Mouse (Mus musculus) CH12.LX (cell line): ENCODE measurements at regions not wholly inside any gene's neighbourhood (a gene's known extent, or its start where the extent isn't known, plus 50 kb on each side); places are given as distances from the start of the nearest gene placed in this dataset.

ENCODE experiments used
- DNase-seq: peaks from one replicate; pipeline ENCODE4 v3.0.0-alpha.2; 2013; ENCODE audit errors: extremely low read depth
- H3K27ac ChIP-seq: 2 replicates; pipeline ENCODE4 v1.5.1; 2012; ENCODE audit warnings: low read depth, mild to moderate bottlenecking, control low read depth, moderate library complexity; ENCODE audit not compliant: insufficient read depth
- H3K27me3 ChIP-seq: replicated peaks from 2 replicates; pipeline ENCODE3; 2012; ENCODE audit warnings: inconsistent platforms
- H3K36me3 ChIP-seq, 2 experiments: replicated peaks in 1 of 2; 2 replicates each; pipeline versions ENCODE3 to v1.6.1; 2012; ENCODE audit warnings: inconsistent platforms in 1 of 2, low read length in 1 of 2, mild to moderate bottlenecking in 1 of 2, mixed read lengths in 1 of 2, moderate library complexity in 1 of 2; ENCODE audit not compliant: control insufficient read depth in 1 of 2, insufficient read depth in 1 of 2
- H3K4me1 ChIP-seq, 2 experiments: 2 replicates each; pipeline ENCODE4 v1.6.1; 2012; ENCODE audit warnings: inconsistent platforms in 1 of 2, moderate library complexity in 1 of 2; ENCODE audit not compliant: insufficient read depth in 2 of 2, control insufficient read depth in 1 of 2
- H3K4me2 ChIP-seq: 2 replicates; pipeline ENCODE4 v1.6.1; 2012; ENCODE audit warnings: low read depth, mild to moderate bottlenecking, control low read depth; ENCODE audit not compliant: poor library complexity, insufficient read depth, severe bottlenecking
- H3K4me3 ChIP-seq, 3 experiments: fragments of 150-350 bp in 1 of 3; sonication (generic) in 1 of 3; replicated peaks in 1 of 3; 2 replicates each; pipeline versions ENCODE3 to v1.5.1; 2011 to 2012; ENCODE audit warnings: low read depth in 2 of 3, low read length in 2 of 3, mild to moderate bottlenecking in 2 of 3, moderate library complexity in 2 of 3, control low read depth in 1 of 3, improper control_type of control experiment in 1 of 3, inconsistent platforms in 1 of 3, mixed read lengths in 1 of 3; ENCODE audit not compliant: poor library complexity in 1 of 3
- H3K79me2 ChIP-seq: replicated peaks from 2 replicates; pipeline ENCODE4 v1.6.1; 2012; ENCODE audit warnings: mild to moderate bottlenecking, moderate library complexity; ENCODE audit not compliant: control insufficient read depth, poor library complexity, insufficient read depth, severe bottlenecking; ENCODE audit errors: extremely low read depth
- H3K9ac ChIP-seq: 2 replicates; pipeline ENCODE4 v1.6.1; 2012; ENCODE audit warnings: low read depth, mild to moderate bottlenecking, control low read depth, moderate library complexity; ENCODE audit not compliant: insufficient read depth
- H3K9me3 ChIP-seq: replicated peaks from 2 replicates; pipeline ENCODE3; 2012; ENCODE audit warnings: low read length, inconsistent platforms, mixed read lengths
- CTCF ChIP-seq, 2 experiments: IDR thresholded peaks in 1 of 2; conservative IDR thresholded peaks in 1 of 2; 2 replicates each; pipeline ENCODE4 v1.5.1; 2011 to 2012; ENCODE audit warnings: low read depth in 2 of 2, low read length in 2 of 2, improper control_type of control experiment in 1 of 2, inconsistent platforms in 1 of 2, mild to moderate bottlenecking in 1 of 2, moderate library complexity in 1 of 2
- EP300 ChIP-seq: IDR thresholded peaks from 2 replicates; pipeline ENCODE4 v1.6.1; 2011; ENCODE audit warnings: low read length, improper control_type of control experiment
- GABPA ChIP-seq: IDR thresholded peaks from 2 replicates; pipeline ENCODE4 v1.6.1; 2012; ENCODE audit warnings: low read depth, low read length, improper control_type of control experiment, inconsistent platforms; ENCODE audit not compliant: insufficient replicate concordance
- JUN ChIP-seq: IDR thresholded peaks from 2 replicates; pipeline ENCODE4 v1.6.1; 2011; ENCODE audit warnings: low read depth, mild to moderate bottlenecking, low read length, improper control_type of control experiment, moderate library complexity; ENCODE audit not compliant: insufficient read depth
- KAT2A ChIP-seq: IDR thresholded peaks from 2 replicates; pipeline ENCODE4 v1.6.1; 2012; ENCODE audit warnings: low read length, improper control_type of control experiment, inconsistent platforms; ENCODE audit not compliant: insufficient replicate concordance
- MAFK ChIP-seq: IDR thresholded peaks from 2 replicates; pipeline ENCODE4 v1.6.1; 2011; ENCODE audit warnings: low read length, improper control_type of control experiment; ENCODE audit not compliant: insufficient replicate concordance
- MXI1 ChIP-seq: IDR thresholded peaks from 2 replicates; pipeline ENCODE4 v1.6.1; 2011; ENCODE audit warnings: mild to moderate bottlenecking, low read depth, low read length, improper control_type of control experiment
- NELFE ChIP-seq: IDR thresholded peaks from 2 replicates; pipeline ENCODE4 v1.6.1; 2011; ENCODE audit warnings: low read depth, low read length, improper control_type of control experiment
- PAX5 ChIP-seq: IDR thresholded peaks from 2 replicates; pipeline ENCODE4 v1.6.1; 2012; ENCODE audit warnings: low read length, inconsistent platforms, mixed read lengths
- RAD21 ChIP-seq: IDR thresholded peaks from 2 replicates; pipeline ENCODE4 v1.6.1; 2011; ENCODE audit warnings: low read depth, mild to moderate bottlenecking, low read length, improper control_type of control experiment, moderate library complexity
- TBP ChIP-seq: conservative IDR thresholded peaks from 2 replicates; pipeline ENCODE4 v1.6.1; 2011; ENCODE audit warnings: low read depth, low read length, improper control_type of control experiment
- TCF12 ChIP-seq: IDR thresholded peaks from 2 replicates; pipeline ENCODE4 v1.6.1; 2014; ENCODE audit warnings: low read depth, mild to moderate bottlenecking, inconsistent platforms, low read length, improper control_type of control experiment
- UBTF ChIP-seq: IDR thresholded peaks from 2 replicates; pipeline ENCODE4 v1.6.1; 2012; ENCODE audit warnings: low read depth, mild to moderate bottlenecking, inconsistent platforms, low read length, improper control_type of control experiment, moderate library complexity
- USF1 ChIP-seq: IDR thresholded peaks from 2 replicates; pipeline ENCODE4 v1.6.1; 2014; ENCODE audit warnings: low read depth, mild to moderate bottlenecking, inconsistent platforms, low read length, improper control_type of control experiment
- USF2 ChIP-seq: conservative IDR thresholded peaks from 2 replicates; pipeline ENCODE4 v1.6.1; 2011; ENCODE audit warnings: low read depth, low read length, improper control_type of control experiment
- ZC3H11A ChIP-seq: IDR thresholded peaks from 2 replicates; pipeline ENCODE4 v1.6.1; 2012; ENCODE audit warnings: low read depth, mild to moderate bottlenecking, inconsistent platforms, low read length, improper control_type of control experiment
- ZKSCAN1 ChIP-seq: IDR thresholded peaks from 2 replicates; pipeline ENCODE4 v1.6.1; 2012; ENCODE audit warnings: low read depth, inconsistent platforms, low read length, improper control_type of control experiment, borderline replicate concordance
- ZMIZ1 ChIP-seq: IDR thresholded peaks from 2 replicates; pipeline ENCODE4 v1.6.1; 2012; ENCODE audit warnings: low read depth, mild to moderate bottlenecking, inconsistent platforms, low read length, improper control_type of control experiment
- dilution Hi-C: fragments of 300-500 bp; cut with MboI; formaldehyde crosslinking; loops from 2 replicates; pipeline ENCODE4 v1.14.3; 2020; ENCODE audit warnings: low sequenced_read_pairs; ENCODE audit not compliant: extremely low pct_unique_long_range_greater_than_20kb, extremely low pct_ligation_motif_present
- in situ Hi-C: fragments of 300-500 bp; cut with MboI; formaldehyde crosslinking; loops from 3 replicates; pipeline ENCODE4 v1.14.3; 2019; ENCODE audit warnings: low sequenced_read_pairs, low pct_ligation_motif_present, low pct_unique_long_range_greater_than_20kb, mixed read lengths

DNA sequence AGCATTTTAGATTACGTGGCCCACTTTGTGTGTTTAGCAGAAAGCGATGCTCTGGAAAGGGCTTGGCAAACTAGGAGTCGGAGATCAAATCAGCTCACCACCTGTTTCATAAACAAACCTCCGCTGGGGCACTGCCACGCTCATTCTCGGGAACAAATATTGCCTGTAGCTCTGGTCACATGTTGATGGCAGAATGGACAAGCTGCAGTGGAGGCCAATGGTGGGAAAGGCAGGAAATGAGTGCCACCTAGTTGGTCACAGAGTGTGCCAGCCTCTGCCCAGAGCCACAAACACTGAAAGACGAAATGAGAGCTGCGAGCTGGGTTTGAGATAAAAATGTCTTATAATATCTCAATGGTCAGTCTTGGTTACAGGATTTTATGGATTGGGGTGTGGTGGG, 259.2 kb upstream of the Csf3r start:
- H3K4me2 ChIP-seq: no peak overlapping the region
- no peak overlapping the region for H3K4me3 ChIP-seq
- no peak overlapping the region for H3K9ac ChIP-seq
- H3K4me1 ChIP-seq: no peaks in the 10 kb centered on the region
- TF ChIP-seq CTCF (conservative IDR thresholded peaks at IDR 0.05 in 1 of 2, IDR thresholded peaks at IDR 0.05 in 1 of 2; ENCODE audit: low read depth in 2 of 2, low read length in 2 of 2) (no peak), MXI1 (no peak), USF1 (no peak), JUN (no peak), KAT2A (no peak), NELFE (no peak), PAX5 (no peak), RAD21 (no peak), MAFK (no peak), TCF12 (no peak), ZC3H11A (no peak), USF2 (no peak), GABPA (no peak), UBTF (no peak), ZMIZ1 (no peak)
- TF ChIP-seq, all 38 proteins: peak for 0
- Histone ChIP-seq H3K27ac (no peak overlapping the region), H3K27me3 (peaks cover 84% of the 10 kb centered on the region), H3K36me3 (no peaks in the 10 kb centered on the region), H3K9me3 (no peaks in the 10 kb centered on the region), H3K79me2 (no peaks in the 10 kb centered on the region)
- no peak for DNase-seq
- dilution Hi-C loops: no loop called here
- in situ Hi-C loops: loop anchor here (10.0 kb wide), 1 partner anchor 50 kb away; no protein-coding TSS in a partner anchor

DNA sequence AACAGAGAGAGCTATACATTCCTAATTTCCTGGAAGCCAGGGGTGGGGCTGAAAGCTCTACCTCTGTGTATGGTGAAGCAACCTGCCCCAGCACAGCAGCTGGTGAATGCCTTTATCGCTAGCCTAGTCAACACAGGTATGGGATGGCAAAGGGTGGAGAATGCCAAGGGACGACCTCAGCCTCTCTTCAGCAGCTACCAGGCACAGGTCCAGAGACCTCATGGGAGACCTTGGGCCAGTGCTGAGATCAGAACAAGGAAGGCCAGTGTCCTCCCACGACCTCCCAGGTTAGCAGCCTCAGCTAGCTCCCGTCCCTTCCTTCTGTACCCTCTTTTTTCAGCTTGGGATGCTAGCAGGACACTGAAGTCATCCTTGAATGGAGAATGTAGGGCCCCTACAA, 247.2 kb upstream of the Csf3r start:
- Histone ChIP-seq H3K9ac (no peak overlapping the region), H3K36me3 (no peaks in the 10 kb centered on the region), H3K4me2 (no peak overlapping the region), H3K27me3 (peaks cover 81% of the 10 kb centered on the region), H3K9me3 (no peaks in the 10 kb centered on the region), H3K79me2 (no peaks in the 10 kb centered on the region), H3K4me3 (no peak overlapping the region), H3K4me1 (no peaks in the 10 kb centered on the region), H3K27ac (no peak overlapping the region)
- no peak for TF ChIP-seq GABPA
- no peak for TF ChIP-seq ZKSCAN1
- TF ChIP-seq EP300: no peak
- TF ChIP-seq TBP: no peak
- no peak for TF ChIP-seq NELFE
- in situ Hi-C loops: no loop called here
- dilution Hi-C loops: no loop called here
- no peak for DNase-seq
